Mouse (Mus musculus) forebrain, embryonic 10.5 days (tissue): ENCODE results near the gene Plcd3. TPM values are rescaled to one million over a fixed set of nuclear protein-coding genes. Genes with fewer than 3 reads are reported as not detected.
A peak's percentile ranks its signal among the peaks of the same experiment; 100 is the strongest.

Experiments used
- DNase-seq: peaks from one replicate; pipeline ENCODE4 v3.0.0-alpha.2; 2017; ENCODE audit warnings: low spot score; ENCODE audit errors: extremely low spot score
- H3K27ac ChIP-seq: fragments of 300-500 bp; sonication (generic); 2 replicates; pipeline ENCODE4 v1.5.1; 2016; ENCODE audit warnings: mild to moderate bottlenecking
- H3K27me3 ChIP-seq: fragments of 300-500 bp; sonication (generic); 2 replicates; pipeline ENCODE4 v1.6.1; 2016; ENCODE audit warnings: mild to moderate bottlenecking; ENCODE audit not compliant: poor library complexity, severe bottlenecking
- H3K36me3 ChIP-seq: fragments of 300-500 bp; sonication (generic); replicated peaks from 2 replicates; pipeline ENCODE4 v1.6.1; 2016; ENCODE audit warnings: mild to moderate bottlenecking, moderate library complexity
- H3K4me1 ChIP-seq: fragments of 300-500 bp; sonication (generic); 2 replicates; pipeline ENCODE4 v1.6.1; 2016
- H3K4me3 ChIP-seq: fragments of 300-500 bp; sonication (generic); 2 replicates; pipeline ENCODE4 v1.5.1; 2016; ENCODE audit warnings: mild to moderate bottlenecking, moderate library complexity
- H3K9me3 ChIP-seq: fragments of 300-500 bp; sonication (generic); 2 replicates; pipeline ENCODE4 v1.6.1; 2016; ENCODE audit warnings: mild to moderate bottlenecking, moderate library complexity
- WGBS: fragments of 180-500 bp; shearing (Covaris S2); methylation state at CpG from one replicate; pipeline ENCODE4 v1.1.7; 2016; 5-methylcytosine and 5-hydroxymethylcytosine counted together
- polyA plus RNA-seq: library from polyadenylated mRNA; unstranded; fragments of >200 nt; fragmentation: Nextera tagmentation; extraction: Ambion mirVana; gene quantifications from 2 replicates; pipeline ENCODE4 v1.2.1, GENCODE M21; 2016

Gene Plcd3
- polyA plus RNA-seq, 1 experiment from 2014 or later: 1.5 TPM

DNA sequence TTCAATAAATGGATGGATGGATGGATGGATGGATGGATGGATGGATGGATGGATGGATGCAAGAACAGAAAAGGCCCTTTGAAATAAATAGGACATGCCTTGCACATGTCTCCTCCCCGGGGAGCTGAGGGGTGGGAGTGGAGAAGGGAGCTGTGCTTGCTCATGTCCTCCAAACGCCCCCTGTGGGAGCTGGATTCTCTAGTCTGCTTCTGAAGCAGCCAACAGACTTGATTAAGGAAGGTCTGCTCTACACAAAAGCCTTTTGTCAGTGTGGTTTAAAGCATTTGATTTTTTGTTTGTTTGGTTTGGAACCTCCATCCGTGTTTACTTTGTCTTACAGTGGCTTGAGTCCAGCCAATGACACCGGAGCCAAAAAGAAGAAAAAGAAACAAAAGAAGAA lies 58.6 kb downstream of the Plcd3 start:
- no peak for DNase-seq
- Histone ChIP-seq H3K4me1 (0 out of 2 replicates have a peak, but pooled peaks cover 4% of the 10 kb centered on the region), H3K27ac (no peak overlapping the region), H3K36me3 (peaks cover 80% of the 10 kb centered on the region), H3K27me3 (no peaks in the 10 kb centered on the region), H3K4me3 (no peak overlapping the region), H3K9me3 (no peaks in the 10 kb centered on the region)
- 89% methylated on average over 4 of the region's 4 CpGs for WGBS

DNA sequence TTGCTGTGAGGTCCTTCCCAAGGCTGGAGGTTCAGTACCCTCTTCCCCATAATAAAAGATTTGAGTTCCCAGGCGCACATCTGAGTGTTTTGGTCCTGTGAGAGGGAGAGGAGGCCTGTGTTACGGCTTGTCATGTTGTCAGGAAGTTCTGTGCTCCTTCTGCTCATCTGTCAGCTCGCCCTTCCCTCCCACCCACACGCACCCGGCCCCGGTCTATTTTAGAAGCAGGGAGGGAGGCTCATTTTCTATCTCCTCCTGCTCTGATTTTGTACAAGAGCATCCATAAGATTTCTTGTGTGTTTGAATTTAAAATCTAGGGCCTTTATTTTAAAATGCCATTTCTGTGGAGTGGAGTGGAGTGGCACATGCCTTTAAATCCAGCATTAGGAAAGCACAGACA lies 63.4 kb downstream of the Plcd3 start:
- DNase-seq: no peak
- peaks cover 72% of the 10 kb centered on the region for H3K36me3 ChIP-seq
- no peak overlapping the region for H3K4me3 ChIP-seq
- H3K27ac ChIP-seq: no peak overlapping the region
- WGBS: 93% methylated on average over 6 of the region's 6 CpGs
- no peaks in the 10 kb centered on the region for H3K9me3 ChIP-seq
- no peaks in the 10 kb centered on the region for H3K27me3 ChIP-seq
- no peaks in the 10 kb centered on the region for H3K4me1 ChIP-seq

DNA sequence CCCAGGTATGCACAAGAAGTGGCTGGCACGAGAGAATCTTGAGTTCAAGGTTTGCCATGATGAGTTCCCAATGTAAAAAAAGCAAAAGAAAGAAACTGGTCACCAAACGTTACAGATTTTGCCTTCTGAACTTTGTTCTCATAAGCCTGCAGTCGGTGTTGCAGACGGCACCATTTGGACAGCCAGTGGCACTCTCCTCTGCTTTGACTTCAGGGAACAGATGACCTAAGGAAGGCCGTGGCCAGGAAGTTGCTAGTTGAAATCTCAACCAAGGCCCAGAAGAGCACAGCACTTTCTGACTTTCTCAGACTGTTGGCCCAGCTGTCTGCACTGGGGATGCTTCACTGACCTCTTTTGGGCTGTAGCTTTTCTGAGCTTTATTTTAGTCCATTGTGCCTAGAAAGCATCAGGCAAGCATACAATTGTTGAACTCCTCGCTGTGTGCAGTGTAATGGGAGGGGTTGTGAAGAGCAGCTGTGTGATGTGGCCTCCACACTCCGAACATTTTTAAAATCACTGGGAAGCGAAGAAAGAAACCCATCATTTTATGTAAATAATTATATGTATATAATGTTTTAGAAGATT lies 64.5 kb downstream of the Plcd3 start:
- no peaks in the 10 kb centered on the region for H3K27me3 ChIP-seq
- no peak overlapping the region for H3K4me3 ChIP-seq
- no peak for DNase-seq
- H3K4me1 ChIP-seq: no peaks in the 10 kb centered on the region
- 91% methylated on average over 8 of the region's 8 CpGs for WGBS
- peaks cover 71% of the 10 kb centered on the region for H3K36me3 ChIP-seq
- no peak overlapping the region for H3K27ac ChIP-seq
- no peaks in the 10 kb centered on the region for H3K9me3 ChIP-seq

DNA sequence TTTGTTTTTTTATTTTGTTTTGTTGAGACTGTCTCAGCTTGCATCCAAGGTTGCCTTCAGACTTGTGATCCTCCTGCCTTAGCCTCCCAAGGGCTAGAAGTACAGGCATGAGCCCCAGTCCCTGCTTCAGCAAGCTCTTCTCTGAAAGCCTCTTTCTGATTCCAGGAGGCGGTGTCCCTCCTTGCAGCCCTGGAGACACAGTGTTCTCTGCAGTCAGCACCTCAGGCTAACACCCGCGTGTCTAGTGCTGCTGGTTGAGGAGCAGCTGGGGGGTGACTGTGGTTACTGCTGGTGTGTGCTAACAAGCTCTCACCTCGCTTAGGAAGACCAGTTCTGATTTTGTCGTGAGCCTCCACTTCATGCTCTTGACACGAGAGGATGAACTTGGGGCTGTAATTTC lies 66.5 kb downstream of the Plcd3 start:
- Histone ChIP-seq H3K4me1 (peaks cover 2% of the 10 kb centered on the region), H3K4me3 (no peak overlapping the region), H3K27me3 (no peaks in the 10 kb centered on the region), H3K9me3 (no peaks in the 10 kb centered on the region), H3K27ac (no peak overlapping the region), H3K36me3 (peaks cover 73% of the 10 kb centered on the region)
- DNase-seq: no peak
- WGBS: 91% methylated on average over 6 of the region's 6 CpGs

DNA sequence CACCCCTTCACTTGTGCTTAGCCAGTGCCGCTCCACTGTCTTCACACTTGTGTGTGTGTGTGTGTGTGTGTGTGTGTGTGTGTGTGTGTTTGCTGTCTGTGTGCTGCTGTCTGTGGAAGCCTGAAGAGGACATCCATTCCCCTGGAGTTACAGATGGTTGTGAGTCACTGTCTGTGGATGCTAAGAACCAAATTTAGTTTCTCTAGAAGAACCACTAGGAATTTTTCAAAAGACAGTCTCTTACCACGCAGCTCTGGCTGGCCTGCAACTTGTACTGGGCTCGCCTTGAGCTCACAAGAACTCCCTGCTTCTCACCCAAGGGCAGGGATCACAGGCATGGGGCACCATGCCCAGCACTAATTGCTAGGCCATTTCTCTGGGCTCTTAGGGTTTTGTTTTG lies 68.4 kb downstream of the Plcd3 start:
- no peak overlapping the region for H3K27ac ChIP-seq
- no peak overlapping the region for H3K4me3 ChIP-seq
- H3K36me3 ChIP-seq: peaks cover 60% of the 10 kb centered on the region
- no peaks in the 10 kb centered on the region for H3K27me3 ChIP-seq
- H3K4me1 ChIP-seq: peaks cover 14% of the 10 kb centered on the region
- DNase-seq: no peak
- no peaks in the 10 kb centered on the region for H3K9me3 ChIP-seq
- WGBS: 92% methylated on average over 3 of the region's 3 CpGs

DNA sequence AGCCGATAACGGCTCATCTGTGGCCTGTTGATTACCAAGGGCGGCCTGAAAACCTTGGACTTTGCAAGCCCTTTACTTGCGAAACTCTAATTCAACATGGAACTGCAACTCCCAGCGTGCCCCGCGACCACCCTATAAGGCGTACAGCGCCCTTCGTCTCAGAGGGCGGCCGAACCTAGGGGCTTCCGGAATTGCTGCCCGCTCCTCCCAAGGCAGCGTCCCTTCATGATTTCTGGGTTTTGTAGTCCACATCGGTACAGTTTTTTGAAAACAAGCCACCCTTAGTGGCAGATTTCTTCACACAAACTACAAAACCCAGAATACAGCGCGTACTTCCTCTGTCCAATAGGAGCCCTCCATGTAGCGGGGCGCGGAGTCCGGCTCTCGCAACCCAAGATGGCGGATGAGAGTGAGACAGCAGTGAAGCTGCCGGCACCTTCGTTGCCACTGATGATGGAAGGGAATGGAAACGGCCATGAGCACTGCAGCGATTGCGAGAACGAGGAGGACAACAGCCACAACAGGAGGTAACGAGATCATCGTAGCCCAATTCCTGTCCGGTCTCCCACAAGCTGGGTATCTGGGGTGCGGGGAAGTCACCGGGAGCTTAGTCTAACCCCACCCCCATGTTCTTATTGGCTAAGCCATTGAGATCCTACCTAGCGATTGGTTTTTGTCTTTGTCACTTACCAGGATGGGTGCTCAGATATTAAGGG lies 73.1 kb downstream of the Plcd3 start, which contains the start of the genes Nmt1 and Dcakd:
TSS of gene Nmt1 (plus strand) at position 15 of the 716 bp plus-strand sequence.
TSS of gene Dcakd (minus strand) at position 158 of the 716 bp plus-strand sequence.
- peaks cover 24% of the 10 kb centered on the region for H3K4me1 ChIP-seq
- peak within 1 kb of the TSS; percentile 90 for H3K27ac ChIP-seq
- H3K4me3 ChIP-seq: peak within 1 kb of the TSS; percentile 70
- DNase-seq: peak; percentile 96
- H3K27me3 ChIP-seq: no peaks in the 10 kb centered on the region
- peaks cover 45% of the 10 kb centered on the region for H3K36me3 ChIP-seq
- WGBS: under 1% methylated on average over 36 of the region's 36 CpGs
- H3K9me3 ChIP-seq: no peaks in the 10 kb centered on the region

DNA sequence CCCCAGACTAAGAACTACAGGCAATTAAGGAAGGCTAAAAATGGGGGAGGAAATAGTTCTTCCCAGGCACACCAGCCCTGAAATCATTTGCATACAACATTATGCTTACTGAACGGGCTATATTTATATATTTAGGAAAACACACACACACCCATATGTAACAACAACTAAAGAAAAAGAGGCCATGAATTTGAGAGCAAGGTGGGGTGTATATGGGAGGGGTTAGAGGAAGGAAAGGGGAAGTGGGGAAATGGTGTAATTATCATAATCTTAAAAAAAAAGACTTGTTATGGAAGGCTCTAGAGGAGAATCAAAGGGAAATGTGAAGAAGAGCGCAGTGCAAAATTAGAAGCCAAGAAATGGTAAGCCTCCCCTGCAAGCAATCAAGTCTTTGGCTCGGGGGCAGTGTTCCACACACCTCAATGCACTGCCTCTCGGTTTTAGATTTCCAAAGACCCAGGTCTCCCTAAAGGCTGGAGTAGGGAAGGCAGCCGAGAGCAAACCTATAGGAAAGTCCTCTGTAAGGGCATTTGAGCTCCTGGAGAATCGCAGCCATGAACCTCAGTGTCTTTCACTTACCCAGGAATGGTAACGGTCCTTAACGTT lies 73.8 kb downstream of the Plcd3 start:
- H3K4me3 ChIP-seq: peak overlapping the region; percentile 70
- peak overlapping the region; percentile 90 for H3K27ac ChIP-seq
- peaks cover 24% of the 10 kb centered on the region for H3K4me1 ChIP-seq
- H3K36me3 ChIP-seq: peaks cover 38% of the 10 kb centered on the region
- H3K27me3 ChIP-seq: no peaks in the 10 kb centered on the region
- H3K9me3 ChIP-seq: no peaks in the 10 kb centered on the region
- no peak for DNase-seq
- WGBS: 19% methylated on average over 8 of the region's 8 CpGs

DNA sequence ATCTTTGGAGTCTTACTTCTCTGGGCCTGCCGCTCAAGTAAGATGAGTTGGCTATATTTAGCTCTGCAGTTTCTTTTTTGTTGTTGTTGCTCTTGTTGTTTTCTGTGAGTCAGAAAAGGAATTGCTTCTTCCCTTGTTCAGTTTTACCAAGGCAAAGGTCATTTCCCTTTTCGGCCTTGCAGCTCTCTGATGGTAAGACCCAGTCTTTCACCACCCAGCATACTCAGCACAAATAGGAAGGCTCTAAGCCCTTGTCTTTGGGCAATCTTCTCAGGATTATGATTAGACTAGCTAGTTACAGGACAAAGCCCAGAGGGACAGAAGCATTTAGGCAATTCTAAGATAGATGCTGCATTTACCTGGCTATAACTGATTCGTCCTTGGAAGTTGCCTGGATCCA lies 74.6 kb downstream of the Plcd3 start:
- peaks cover 36% of the 10 kb centered on the region for H3K36me3 ChIP-seq
- DNase-seq: no peak
- no peaks in the 10 kb centered on the region for H3K9me3 ChIP-seq
- no peaks in the 10 kb centered on the region for H3K27me3 ChIP-seq
- H3K4me1 ChIP-seq: peaks cover 24% of the 10 kb centered on the region
- WGBS: 87% methylated on average over 3 of the region's 3 CpGs
- H3K27ac ChIP-seq: no peak overlapping the region; the same call in 1 of the 2 replicates
- H3K4me3 ChIP-seq: peak overlapping the region; percentile 70

DNA sequence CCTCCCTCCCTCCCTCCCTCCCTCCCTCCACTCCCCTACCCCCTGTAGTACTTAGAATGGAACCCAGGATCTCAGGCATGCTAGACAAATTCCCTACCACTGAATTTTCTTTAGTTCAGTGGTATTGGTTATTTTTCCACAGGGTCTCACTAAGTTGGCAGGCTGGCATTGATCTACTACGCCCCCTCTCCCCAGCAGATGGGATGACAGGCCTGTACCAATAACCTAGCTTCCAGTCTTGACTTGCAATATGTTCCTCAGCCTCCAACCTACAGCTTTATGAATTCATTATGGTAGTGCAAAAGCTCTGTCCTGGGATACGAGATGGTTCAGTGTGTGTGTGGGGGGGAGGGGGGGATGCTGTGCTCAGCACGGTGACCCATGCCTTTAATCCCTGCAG lies 77.5 kb downstream of the Plcd3 start:
- no peaks in the 10 kb centered on the region for H3K27me3 ChIP-seq
- WGBS: 88% methylated on average over 3 of the region's 3 CpGs
- no peak overlapping the region for H3K4me3 ChIP-seq
- peaks cover 11% of the 10 kb centered on the region for H3K4me1 ChIP-seq
- DNase-seq: no peak
- no peak overlapping the region for H3K27ac ChIP-seq
- H3K9me3 ChIP-seq: no peaks in the 10 kb centered on the region
- peaks cover 33% of the 10 kb centered on the region for H3K36me3 ChIP-seq

DNA sequence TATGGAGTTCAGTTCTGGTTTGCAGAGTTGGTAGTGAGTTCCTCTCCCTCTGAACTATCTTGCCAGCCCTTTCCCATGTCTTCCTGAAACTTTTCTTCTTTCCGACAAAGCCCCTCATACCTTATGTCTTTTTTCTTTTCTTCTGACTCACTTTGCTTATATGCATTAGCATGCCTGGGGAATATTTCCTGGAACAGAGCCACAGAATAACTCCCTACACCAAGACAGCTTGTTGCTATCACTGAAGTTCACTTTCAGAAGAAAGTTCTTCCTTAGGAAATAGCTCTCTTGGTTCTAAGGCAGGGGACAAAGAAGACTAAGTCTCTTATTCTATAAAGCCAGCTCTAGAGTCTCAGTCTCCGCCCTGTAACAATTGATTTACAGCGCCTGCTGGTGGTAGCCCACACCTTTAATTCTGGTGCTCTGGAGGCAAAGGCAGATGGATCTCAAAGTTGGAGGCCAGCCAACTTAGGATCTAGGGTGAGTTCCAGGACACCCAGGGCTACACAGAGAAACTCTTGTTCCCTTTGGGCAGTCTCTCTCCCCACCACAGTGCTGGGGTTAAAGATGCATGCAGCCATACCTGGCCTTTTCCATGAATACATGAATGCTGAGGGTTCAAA lies 80.6 kb downstream of the Plcd3 start:
- 73% methylated on average over 3 of the region's 3 CpGs for WGBS
- no peaks in the 10 kb centered on the region for H3K27me3 ChIP-seq
- H3K36me3 ChIP-seq: peaks cover 30% of the 10 kb centered on the region
- no peak for DNase-seq
- H3K27ac ChIP-seq: no peak overlapping the region
- no peak overlapping the region for H3K4me3 ChIP-seq
- H3K4me1 ChIP-seq: peaks cover 5% of the 10 kb centered on the region
- no peaks in the 10 kb centered on the region for H3K9me3 ChIP-seq
